Mouse (Mus musculus) urinary bladder, adult 2 months (tissue): ENCODE data around the gene Arsg. TPM values are rescaled to one million over a fixed set of nuclear protein-coding genes. Genes with fewer than 3 reads are reported as not detected.
"Not testable (repeated sequence)": the region's sequence is repeated elsewhere in the genome, so short reads cannot be mapped to it uniquely, and the experiment has no call there.

ENCODE experiments used
- DNase-seq: peaks from one replicate; pipeline ENCODE4 v3.0.0; 2022; ENCODE audit warnings: low spot score
- polyA plus RNA-seq: library from polyadenylated mRNA; depleted of rRNA; stranded (reverse); fragments of >200 nt; gene quantifications from 2 replicates; pipeline ENCODE4 v1.2.3, GENCODE M21; 2012

Gene Arsg
- polyA plus RNA-seq, 1 experiment = 6.7 TPM

DNA sequence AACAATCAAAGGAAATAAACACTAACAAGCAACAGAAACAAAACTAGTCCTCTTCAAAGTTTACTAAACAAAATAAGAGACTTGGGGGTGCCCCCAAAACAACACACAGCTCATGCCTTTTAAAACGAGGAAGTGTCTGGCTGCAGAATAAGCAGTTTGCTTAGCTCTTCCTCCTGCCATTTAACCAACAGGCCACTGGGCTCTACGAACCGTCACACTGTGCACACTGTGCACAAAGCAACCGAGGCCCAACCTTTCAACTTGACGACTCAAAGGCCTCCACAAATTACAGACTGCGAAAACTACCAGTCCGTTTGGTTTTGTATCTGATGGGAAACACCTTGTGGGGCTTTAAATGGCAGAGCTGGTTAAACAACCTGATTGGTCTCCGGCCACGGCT, 3.0 kb upstream of the Arsg start:
- no peak for DNase-seq

DNA sequence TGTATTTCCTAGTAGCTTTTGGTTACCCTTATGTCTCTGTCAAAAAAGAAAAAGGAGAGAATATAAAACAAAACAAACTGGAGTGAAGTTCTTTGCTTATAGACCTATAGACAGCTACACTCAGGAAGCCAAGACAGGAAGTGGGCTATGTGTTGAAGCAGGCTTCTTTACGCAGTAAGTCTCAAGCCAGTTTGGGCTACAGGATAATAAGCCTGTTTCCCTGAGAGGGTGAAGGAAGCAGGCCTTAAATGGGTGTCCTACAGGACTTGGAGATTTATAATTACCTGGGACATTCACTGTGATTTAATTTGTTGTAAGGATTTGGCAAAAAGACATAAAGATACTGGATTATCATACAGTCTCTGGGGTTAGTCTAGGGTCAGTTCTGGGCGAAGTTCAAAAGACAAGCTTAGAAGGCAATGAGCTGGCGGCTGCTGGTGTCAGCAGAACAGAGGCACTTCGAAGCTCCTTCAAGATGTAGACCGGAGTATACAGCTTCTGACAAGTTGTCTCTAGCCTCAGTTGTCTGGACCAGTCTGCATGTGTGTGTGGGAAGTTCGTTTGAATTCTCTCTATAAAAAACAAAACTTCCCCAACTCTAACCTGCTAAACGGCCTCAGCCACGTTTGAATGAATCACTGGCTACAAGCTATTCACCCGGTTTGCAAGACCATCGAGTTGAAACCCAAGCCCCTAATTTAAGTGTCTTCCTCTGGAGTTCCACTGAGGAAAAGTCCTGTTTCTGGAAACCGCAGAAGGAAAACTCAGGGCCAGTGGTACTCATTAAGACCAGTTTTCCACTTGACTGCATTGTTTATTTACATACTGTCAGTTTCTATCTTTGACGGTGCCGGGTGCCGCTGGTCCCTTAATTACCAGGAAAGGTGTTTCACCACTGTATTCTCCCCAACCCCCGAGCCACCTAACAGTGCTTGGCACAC, 2.0 kb upstream of the Arsg start:
- no peak for DNase-seq

DNA sequence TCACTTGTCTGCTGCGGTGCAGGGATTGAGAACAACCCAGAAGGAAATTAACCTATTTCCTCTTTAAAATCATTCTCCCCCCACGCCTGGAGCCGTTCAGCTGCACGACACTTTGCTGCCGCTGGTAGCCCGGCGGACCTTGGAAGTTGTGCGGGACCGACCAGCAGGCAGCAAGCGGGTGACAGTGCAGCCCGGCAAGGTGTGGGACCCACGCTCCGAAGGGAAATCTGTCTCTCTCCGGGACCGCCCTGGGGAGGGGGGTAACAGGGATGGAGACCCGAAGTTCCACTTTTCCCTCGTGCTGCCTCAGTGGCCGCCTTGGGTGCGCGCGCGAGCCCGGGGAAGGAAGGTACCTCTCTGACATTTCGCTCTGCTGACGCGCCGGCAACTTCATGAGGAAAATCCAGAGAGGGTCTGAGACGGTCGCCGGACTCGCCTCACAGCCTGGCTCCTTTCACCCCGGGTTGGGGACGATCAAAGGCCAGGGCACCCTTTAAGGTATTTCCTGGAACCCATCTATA, 943 bp upstream of the Arsg start:
- DNase-seq = peak; percentile 32

GRCm38 (mm10) chr11:109472821-109473170, 378 bp upstream of the Arsg start:
- DNase-seq = no peak

GRCm38 (mm10) chr11:109474086-109474742, 1.0 kb downstream of the Arsg start:
- DNase-seq = no peak

GRCm38 (mm10) chr11:109474836-109475235, 1.7 kb downstream of the Arsg start:
- no peak for DNase-seq

GRCm38 (mm10) chr11:109475717-109476116, 2.5 kb downstream of the Arsg start:
- DNase-seq = no peak

- DNase-seq = no peak
These were observed 3.1 kb downstream of the Arsg start for GRCm38 (mm10) chr11:109476241-109476640.

DNA sequence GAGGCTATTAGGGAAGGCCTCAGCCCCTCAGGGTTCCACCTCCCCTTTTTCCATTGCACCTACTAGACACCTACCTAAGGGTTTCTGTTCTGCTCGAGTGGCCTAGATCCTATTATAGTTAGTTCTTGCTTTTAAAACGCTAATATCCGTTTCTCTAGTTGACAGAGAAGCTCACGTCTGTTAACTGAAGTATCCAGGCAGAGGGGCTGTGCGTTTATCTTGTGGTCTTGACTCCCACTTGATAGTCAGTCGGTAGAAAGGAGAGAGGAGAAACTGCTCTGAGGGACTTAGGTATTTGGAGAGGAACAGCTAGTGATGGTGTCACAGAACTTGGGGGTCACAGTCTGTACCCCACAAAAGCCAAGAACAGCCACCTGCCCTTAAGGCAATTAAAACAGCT, 3.5 kb downstream of the Arsg start:
- DNase-seq = no peak

DNA sequence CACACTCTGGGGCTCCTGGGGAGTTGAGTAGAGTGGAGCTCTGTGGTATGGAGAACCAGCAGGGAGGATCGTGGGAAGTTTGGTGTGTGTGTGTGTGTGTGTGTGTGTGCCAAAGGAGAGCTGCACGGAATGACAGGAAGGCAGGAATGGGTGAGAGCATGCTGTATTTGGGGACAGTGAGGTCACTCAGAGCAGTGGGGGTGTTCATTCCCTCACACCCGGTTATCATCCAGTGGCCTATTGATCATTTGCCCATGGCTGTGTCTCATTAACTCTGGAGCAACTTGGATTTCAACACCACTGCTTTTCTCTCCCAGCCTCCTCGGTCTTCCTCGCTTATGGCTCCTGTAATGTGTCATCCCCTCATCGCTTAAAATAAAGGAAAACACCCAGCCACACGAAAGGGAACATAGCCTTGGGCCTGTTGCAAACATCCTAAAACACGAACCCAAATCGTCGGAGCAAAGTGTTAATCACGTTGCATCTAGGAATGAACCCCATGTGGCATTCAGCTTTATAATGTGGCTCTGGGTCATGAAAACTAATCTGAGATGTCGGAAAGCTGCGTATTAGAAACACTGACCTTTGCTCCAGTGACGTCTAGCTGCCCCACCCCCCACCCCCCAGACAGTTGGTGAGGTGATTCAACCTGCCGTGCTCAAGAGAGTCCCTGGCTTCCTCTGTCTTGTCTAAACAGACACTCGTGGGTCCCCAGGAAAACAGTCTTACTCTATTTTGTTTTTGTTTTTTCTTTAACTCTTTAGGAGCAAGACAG, 4.6 kb downstream of the Arsg start:
- no peak for DNase-seq

DNA sequence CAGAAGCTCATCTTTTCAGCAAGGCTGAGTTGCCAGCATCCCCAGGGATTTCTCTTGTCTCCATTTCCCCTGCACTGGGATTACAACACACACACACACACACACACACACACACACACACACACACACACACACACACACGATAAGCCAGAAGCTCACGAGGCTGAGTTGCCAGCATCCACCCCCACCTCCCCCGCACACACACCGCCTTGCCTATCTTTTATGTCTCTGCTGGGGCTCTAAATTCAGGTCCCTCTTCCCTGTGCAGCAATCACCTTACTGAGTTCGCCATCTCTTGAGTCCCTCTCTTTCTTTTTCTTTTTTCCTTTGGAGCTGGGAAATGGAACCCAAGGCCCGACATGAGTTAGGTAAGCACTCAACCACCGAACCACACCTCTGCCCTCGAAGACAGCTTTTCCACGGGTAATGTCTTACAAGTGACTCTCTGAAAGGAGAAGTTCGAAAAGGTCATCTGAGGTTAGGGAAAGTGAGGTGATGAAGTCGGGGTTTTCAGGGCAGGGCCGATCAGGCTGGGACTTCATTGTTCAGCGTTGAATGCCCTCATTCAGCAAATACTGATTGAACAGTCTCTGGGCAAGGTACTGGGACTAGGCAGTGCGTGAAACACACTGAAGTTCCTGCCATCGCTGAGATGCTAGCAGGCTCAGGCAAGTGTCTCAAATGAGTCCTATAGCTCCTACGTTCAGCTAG, 6.6 kb downstream of the Arsg start:
- DNase-seq = no peak

- DNase-seq = no peak
These were observed 7.3 kb downstream of the Arsg start for GRCm38 (mm10) chr11:109480440-109480839.

DNA sequence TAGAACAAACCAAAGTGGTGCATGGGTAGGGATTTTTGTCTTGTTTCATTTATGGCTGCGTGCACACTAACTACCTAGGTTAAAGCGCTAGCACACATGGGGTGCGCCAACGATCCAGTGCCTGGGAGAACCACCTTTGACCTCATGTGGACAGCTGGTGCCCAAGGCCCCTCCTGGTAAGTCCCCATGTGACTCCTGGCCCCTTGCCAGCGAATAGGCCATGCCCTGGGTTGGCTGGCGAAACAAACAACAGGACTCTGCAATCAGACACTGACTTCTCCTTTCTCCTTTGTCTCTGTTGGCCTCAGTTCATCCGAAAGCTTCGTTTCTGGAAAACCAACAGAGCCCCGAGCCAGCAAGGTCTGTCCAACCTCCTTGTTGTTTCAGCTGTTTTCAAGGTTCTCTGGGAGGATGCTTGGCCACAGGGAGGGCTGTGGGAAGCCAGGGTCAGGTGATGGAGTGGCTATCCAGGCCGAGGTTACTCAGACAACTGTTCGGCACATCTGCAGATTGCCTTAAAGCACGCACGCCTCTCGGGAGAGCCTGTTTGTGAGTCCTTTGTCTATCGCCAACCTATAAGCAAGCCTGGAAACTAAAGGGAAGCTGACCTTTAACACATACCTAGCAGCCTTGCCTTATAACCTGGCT, 12.3 kb downstream of the Arsg start:
- DNase-seq = no peak

DNA sequence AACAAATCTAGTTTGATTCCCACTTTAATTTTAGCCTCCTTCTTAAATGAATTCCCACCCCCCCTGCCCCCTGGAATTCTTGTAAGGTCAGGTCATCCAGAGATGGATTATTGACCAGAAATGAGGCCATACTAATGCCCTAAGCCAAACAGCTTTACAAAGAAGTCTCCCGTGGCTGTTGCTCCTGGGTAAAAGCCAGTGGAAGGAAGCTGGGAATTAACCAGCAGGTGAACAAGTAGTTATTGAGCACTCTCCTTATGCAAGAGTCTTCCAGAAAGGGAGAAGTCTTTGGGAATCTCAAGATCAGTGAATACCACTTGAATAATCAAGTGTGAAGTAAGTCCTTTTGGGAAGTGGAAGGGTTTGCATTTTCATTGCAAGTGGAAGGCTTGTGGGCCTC, 13.9 kb downstream of the Arsg start:
- no peak for DNase-seq

DNA sequence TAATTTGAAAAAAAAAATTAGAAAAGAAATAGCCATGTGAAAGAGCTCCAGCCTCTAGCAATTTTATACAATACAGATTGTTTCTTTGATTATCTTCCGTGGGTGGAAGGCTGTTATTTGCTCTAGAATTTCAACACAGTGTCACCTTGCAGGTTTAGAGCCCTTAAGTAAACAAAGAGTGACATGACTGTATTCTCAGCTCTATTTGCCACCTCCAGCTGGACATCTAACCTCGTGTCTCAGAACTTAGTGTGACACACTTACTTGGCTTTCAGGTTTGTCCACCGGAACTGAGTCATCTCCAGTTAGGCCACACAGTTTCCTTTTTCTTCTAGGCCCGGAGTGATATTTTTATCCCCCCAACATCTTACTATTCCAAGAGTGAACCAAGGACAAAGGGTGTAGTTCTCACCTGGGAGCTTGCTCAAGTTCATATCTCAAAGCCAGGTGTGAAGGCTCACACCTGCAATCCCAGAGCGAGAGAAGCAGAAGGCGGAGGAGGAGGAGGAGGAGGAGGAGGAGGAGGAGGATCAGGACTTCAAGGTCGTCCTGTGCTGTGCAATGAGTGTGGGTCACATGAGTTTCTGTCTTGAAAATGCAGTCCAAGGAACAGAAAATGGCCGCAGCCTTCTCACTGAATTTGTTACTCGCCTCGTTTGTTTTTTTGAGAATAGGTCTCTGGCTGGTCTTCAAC, 15.0 kb downstream of the Arsg start:
- no peak for DNase-seq

GRCm38 (mm10) chr11:109489763-109490162, 16.6 kb downstream of the Arsg start:
- no peak for DNase-seq

- DNase-seq = no peak
These were observed 18.7 kb downstream of the Arsg start for GRCm38 (mm10) chr11:109491844-109492243.

DNA sequence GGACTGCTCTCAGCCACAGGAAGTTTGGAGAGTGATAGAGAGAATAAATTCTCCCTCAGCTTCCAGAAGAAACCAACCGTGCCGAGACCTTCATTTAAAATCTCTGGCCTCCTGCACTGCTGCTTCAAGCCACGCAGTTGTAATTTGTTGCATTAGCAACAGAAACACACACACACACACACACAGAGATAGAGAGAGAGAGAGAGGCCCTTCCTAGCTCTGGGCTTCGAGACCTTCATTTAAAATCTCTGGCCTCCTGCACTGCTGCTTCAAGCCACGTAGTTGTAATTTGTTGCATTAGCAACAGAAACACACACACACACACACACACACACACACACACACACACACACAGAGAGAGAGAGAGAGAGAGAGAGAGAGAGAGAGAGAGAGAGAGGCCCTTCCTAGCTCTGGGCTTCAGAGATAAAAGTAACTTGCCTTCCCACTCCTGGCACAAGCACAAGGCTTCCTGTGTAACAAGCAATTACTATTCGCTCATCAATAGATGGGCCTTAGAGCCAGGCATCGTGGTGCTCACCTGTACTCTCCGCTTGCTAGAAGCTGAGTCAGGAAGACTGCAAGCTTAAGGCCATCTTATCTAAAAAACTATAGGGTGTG, 19.8 kb downstream of the Arsg start:
- DNase-seq = not testable (repeated sequence)

GRCm38 (mm10) chr11:109494890-109495770, 22.0 kb downstream of the Arsg start:
- DNase-seq = no peak
